Mouse (Mus musculus): ENCODE measurements at regions not wholly inside any gene's neighbourhood (a gene's known extent, or its start where the extent isn't known, plus 50 kb on each side); places are given as distances from the start of the nearest gene placed in this dataset.
"Not testable (repeated sequence)": the region's sequence is repeated elsewhere in the genome, so short reads cannot be mapped to it uniquely, and the experiment has no call there.

DNA sequence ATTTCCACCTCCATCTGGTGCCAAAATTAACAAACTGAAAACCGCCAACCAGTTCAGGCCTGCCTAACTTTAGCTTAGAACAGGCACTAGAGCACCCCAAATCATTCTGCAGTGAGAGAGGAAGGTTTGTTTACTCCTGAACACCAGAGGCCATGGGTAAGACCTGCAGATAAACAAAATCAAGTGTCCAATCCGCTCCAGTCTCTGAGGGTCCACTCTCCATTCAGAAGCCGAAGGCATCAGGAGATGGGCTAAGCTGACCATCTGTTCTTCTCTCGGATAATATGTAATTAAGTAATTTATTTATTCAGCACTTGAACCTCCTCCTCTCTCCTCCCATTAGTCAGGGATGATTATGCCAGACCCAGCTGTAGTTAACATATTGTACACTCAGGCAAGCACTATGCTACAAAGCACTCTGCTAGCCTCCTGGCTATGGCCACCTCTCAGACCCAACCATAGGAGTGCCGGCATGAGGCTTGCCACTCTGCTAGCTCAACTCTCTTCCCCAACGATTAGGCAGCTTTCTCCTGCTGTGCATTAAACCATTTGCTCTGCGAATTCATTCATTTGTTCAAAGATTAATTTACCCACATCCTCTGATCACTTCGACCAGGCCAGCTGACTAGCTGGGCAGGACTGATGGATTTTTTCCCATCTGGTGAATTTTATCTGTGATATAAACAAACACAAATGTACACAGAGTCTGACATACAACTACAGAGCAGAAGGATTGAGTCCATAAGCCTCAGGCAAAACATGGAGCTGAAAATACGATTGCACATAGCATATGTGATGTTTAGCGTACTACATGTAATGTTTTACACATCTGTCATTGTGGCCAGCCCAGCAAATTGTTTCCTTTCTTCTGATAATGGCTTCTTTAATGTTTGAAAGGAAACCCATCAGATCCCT is 184.4 kb downstream of the Mat2b start:
- DNase-seq, result no peak

DNA sequence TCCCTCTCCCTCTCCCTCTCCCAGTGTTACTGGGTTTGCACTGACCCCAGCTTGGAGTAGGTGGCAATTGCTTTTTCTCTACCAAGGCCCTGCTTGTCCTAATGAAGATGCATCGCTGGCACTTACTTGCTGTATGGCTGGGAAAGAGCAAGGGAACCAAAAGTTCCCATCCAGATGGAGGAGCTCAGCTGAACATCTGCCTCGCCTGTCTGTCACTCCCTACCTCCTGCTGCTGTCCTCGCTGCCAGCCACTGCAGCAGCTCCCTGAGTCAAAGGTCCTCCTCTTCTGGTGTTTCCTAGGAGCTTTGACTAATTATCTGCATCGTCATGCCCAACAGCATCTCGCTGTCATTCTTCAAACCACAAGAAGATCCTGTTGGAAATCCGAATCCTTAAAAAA is 203.4 kb downstream of the Mat2b start:
- peak; percentile 5 for DNase-seq

DNA sequence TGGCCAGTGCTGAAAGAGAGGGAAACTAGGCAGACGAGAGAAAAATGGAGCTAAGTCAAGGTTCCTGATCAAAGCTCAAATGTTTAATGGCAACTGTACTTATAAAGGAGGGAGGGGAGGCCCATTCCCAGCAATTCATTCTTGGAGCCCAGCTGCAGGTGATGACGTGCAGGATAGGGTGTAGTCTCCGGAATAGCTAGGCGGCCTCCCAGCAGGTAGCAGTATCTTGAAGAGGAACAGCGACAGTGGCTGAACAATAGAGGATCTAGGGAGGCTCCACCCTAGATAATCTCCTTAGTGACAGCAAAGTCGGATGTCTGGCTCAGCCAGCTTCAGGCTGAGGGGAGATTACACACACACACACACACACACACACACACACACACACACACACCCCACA is 216.8 kb downstream of the Mat2b start:
- DNase-seq, result not testable (repeated sequence)

- DNase-seq, result no peak
These were observed 217.7 kb downstream of the Mat2b start for GRCm38 (mm10) chr11:40477294-40477693.

GRCm38 (mm10) chr11:40469080-40469705 is 225.8 kb downstream of the Mat2b start:
- peak; percentile 66 for DNase-seq

DNA sequence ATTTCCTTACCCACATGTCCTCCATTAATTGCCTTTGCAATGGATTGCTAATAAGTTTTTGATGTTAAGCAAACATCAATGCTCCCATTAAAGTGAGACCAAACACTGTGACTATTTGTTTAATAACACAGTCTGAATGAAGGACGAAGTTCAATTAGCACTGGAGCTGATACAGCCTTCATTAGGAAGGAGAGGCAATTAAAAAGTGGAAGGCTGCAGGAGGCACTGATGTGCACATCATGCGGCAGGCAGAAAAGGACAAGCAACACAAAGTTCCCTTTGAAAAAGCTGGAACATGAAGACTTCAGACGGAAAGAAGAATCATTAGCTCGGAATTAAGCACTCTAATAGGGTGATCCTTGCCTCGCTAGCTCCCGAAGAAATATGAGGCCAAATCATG is 238.4 kb downstream of the Mat2b start:
- no peak for DNase-seq

- not testable (repeated sequence) for DNase-seq
These were observed 240.0 kb downstream of the Mat2b start for GRCm38 (mm10) chr11:40454994-40455393.

- no peak for DNase-seq
These were observed 248.2 kb downstream of the Mat2b start for GRCm38 (mm10) chr11:40446846-40447245.

GRCm38 (mm10) chr11:40434002-40434401 is 261.0 kb downstream of the Mat2b start:
- no peak for DNase-seq

DNA sequence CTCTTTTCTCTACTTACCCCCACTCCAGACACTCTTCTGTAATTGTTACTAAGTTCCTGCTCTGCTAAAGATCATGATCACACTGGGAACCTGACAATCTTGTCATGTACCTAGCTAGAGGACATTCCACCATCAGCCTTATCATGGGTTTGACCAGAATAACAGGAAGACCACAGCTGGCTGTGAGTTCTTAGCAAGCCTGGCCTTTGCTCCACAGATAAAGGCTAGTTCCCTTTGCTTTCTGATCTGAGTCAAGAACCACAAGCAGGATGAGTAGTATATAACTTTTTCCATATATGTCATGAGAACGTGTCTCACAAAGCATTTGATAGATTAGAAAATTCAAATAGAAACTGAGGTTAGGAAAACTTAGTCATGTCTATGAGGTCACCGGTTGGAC is 266.1 kb downstream of the Mat2b start:
- DNase-seq, result no peak

DNA sequence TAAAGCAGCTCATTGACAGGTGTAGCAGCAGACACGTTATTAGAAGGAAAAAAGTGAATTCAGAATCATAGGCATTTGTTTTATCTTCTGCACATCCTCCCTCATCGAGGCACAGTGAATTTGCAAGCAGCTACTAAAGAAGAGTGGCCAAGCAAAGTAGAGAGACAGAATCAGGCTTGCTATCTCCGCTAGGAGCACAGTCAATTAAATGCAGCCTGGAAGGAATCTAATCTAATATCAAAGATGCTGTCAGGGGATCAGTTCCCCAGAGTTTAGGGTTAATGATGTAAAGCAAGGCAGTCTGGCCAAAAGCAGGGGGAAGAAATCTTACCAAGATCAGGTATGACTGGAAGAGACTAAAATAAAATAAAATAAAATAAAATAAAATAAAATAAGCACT is 270.7 kb downstream of the Mat2b start:
- DNase-seq, result no peak

DNA sequence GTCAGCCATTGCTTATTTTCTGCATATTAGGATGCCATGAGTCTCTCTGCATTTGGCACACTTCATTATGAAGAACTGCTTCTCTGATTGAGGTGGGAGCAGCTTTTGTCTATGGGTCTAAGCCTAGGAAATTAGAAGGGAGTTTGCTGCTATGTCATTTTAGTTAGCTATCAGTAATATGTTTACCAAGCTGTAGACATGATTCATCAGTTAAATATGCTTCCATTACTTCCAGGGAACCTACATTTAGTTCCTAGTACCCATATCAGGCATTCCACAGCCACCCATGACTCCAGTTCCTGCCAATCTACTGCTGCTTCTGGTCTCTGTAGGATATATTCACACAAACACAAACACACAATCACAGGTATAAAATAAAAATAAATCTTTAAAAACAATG is 287.4 kb downstream of the Mat2b start:
- no peak for DNase-seq

- no peak for DNase-seq
These were observed 292.8 kb downstream of the Mat2b start for GRCm38 (mm10) chr11:40402249-40402648.

- DNase-seq, result peak; percentile 37
These were observed 297.4 kb downstream of the Mat2b start for GRCm38 (mm10) chr11:40397453-40398104.

GRCm38 (mm10) chr11:40395331-40395730 is 299.7 kb downstream of the Mat2b start:
- peak; percentile 29 for DNase-seq

- DNase-seq, result peak; percentile 8
These were observed 300.1 kb downstream of the Mat2b start for GRCm38 (mm10) chr11:40394864-40395266.

DNA sequence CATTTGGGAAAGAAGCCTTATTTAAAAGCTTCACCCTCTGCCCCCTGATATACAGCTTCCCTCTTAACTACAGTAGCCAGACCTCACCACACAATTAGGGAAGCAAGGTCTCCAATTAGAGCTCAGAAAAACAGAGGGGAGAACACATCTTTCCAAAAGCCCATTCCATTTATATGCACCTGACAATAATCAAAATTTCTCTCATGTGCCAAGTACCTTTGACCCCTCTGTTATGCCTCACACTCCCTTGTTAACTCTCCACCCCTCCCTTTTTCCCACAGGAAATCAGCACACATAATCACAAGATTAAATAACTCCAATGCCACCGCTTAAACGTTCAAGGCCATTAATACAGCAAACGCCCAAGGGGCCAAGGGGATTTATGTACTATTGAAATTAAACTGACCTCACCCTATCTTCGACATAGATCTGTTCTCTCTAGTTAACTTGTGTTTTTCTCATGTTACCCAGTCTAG is 300.7 kb downstream of the Mat2b start:
- DNase-seq, result no peak

GRCm38 (mm10) chr11:40380696-40381095 is 314.3 kb downstream of the Mat2b start:
- no peak for DNase-seq

DNA sequence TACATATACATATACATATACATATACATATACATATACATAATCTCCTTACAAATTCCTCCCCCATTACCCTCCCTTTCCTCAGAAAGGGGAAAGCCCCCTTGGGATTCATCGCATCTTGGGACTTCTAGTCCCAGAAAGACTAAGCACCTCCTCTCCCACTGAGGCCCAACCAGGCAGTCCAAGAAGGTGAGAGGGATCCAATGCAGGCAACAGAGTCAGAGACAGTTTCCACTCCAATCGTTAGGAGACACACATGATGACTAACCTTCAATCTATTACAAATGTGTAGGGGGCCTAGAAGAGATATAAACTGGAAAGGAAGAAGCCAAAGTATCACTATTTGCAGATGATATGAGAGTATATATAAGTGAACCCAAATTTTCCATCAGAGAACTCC is 323.3 kb downstream of the Mat2b start:
- no peak for DNase-seq

DNA sequence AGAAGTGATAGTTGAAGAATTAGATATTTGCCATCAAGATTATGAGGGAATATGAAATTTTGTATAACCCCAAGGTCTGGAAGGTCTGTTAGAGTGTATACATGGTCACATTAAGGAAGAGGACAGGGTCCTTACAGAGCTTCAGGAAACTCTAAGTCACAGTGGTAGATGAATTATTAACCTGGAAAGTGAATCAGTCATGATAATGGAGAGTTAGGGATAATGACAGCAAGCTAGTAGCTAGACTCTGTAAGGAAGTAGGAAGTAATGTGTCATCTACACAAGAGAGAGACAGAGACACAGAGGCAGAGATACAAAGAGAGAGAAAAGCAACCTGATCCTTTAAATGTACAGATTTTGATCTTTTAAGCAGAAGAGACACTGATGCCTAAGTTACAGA is 328.4 kb downstream of the Mat2b start:
- no peak for DNase-seq

DNA sequence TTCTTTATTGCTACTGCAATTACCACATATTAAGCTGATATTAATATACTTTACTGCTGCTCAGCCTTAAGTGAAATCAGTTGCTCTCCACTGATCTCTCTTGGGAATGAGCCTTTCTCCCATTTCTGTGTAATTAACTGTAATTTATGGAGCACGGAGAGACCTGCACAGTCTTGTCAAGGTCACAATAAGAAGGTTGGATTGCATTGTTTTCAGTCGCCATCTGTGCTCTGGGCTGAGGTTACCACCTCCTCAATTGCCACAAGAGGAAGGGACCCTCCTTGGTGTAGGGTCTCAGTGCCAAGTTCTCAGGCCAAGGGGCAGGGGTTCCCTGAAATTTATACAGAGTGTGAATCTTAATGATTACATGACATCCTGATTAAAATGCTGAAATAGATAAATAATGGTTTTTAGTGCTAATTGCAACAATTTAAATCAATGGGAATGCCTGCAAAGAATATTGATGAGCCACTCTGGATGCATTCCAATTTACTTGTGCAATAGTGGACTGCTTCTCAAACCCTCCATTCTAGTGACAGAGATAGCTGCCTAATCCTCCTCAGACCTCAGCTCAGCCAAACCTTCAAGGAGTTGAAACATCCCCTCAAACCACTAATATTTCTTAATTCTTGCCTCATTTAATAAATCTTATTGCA is 332.3 kb downstream of the Mat2b start:
- DNase-seq, result no peak

Measured in layer of hippocampus, adult 9-11 months (tissue).